Mouse (Mus musculus): ENCODE results near the gene Ephb1. TPM values are rescaled to one million over a fixed set of nuclear protein-coding genes. Genes with fewer than 3 reads are reported as not detected.

Gene Ephb1
- polyA plus RNA-seq, 1 experiment from 2014 or later = 5.1 TPM

DNA sequence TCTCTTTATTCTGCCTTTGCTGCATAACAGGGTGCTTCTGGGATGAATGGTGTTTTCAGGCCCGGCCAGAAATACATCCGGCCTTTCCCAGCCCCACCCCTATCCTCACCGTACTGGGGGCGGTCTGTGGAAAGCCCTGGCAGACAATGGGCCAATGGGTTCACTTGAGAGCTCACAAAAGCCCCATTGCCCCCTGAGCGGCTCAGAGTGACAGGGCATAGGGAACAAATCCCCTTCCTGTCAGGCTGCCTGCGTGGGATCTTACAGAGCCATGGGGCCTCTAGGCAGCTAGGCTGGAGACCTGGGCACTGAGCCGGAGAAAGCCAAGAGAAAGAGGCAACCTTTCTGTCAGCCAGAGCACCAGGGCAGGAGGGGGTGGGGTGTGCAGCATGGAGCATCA is 111.2 kb downstream of the Ephb1 start:
- 37% methylated on average over 7 of the region's 7 CpGs for WGBS
- Histone ChIP-seq H3K36me3 (ENCODE audit: control insufficient read depth, insufficient read depth, low read length) (no peaks in the 10 kb centered on the region), H3K4me3 (ENCODE audit: low read length) (no peak overlapping the region), H3K27ac (ENCODE audit: low read length) (no peak overlapping the region), H3K27me3 (replicated peaks; ENCODE audit: control insufficient read depth, insufficient read depth, low read length) (no peaks in the 10 kb centered on the region), H3K4me2 (ENCODE audit: low read depth, low read length) (no peak overlapping the region), H3K4me1 (ENCODE audit: control insufficient read depth, insufficient read depth, low read length) (no peaks in the 10 kb centered on the region), H3K9me3 (ENCODE audit: control insufficient read depth, low read length) (no peaks in the 10 kb centered on the region), H3K9ac (ENCODE audit: low read depth, low read length) (no peak overlapping the region)
- no peak for ATAC-seq

DNA sequence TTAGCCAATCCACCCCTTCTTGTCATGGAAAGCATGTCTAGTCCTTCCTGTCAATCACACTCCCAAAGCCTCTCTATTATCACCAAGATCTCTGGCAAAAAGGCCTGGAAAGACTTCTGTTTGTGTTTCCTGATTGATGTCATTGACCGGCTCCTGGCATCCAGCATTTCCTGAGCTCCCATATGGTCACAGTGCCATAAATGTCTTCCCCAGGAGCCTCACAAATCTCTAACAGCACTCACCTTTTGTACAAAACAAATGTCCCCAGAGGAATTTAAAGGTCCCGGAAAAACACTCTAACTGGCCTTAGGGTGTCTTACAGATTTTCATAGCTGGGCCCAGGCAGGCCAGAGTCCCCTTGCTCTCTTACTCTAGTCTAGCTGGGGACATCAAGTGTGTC is 112.9 kb downstream of the Ephb1 start:
- no peaks in the 10 kb centered on the region for H3K36me3 ChIP-seq (ENCODE audit: control insufficient read depth, insufficient read depth, low read length)
- no peak overlapping the region for H3K4me3 ChIP-seq (ENCODE audit: low read length)
- no peaks in the 10 kb centered on the region for H3K9me3 ChIP-seq (ENCODE audit: control insufficient read depth, low read length)
- H3K27ac ChIP-seq (ENCODE audit: low read length) = no peak overlapping the region
- no peak overlapping the region for H3K4me2 ChIP-seq (ENCODE audit: low read depth, low read length)
- H3K4me1 ChIP-seq (ENCODE audit: control insufficient read depth, insufficient read depth, low read length) = no peaks in the 10 kb centered on the region
- H3K27me3 ChIP-seq (replicated peaks; ENCODE audit: control insufficient read depth, insufficient read depth, low read length) = no peaks in the 10 kb centered on the region
- 41% methylated on average over 2 of the region's 2 CpGs for WGBS
- H3K9ac ChIP-seq (ENCODE audit: low read depth, low read length) = no peak overlapping the region
- ATAC-seq = no peak

DNA sequence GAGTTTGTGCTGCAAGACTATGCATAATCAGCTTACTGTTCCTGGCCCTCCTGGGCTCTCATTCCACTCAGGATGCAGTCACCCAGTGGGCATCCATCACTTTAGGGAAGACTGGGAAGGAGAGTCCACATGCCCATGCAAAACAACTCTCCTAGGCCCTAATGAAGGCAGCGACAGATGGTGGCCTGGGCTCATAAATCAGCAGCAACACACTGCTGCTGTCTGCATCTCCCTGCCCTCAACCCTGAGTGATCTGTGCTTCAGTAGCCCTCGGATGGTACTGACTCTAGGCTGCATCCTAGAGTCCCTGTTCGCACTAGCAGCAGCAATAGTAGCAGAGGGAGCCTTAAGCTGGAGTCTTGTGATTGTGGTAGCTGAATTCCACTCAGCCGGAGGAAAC is 114.3 kb downstream of the Ephb1 start:
- H3K27ac ChIP-seq (ENCODE audit: low read length) = no peak overlapping the region
- 54% methylated on average over 4 of the region's 4 CpGs for WGBS
- no peaks in the 10 kb centered on the region for H3K36me3 ChIP-seq (ENCODE audit: control insufficient read depth, insufficient read depth, low read length)

DNA sequence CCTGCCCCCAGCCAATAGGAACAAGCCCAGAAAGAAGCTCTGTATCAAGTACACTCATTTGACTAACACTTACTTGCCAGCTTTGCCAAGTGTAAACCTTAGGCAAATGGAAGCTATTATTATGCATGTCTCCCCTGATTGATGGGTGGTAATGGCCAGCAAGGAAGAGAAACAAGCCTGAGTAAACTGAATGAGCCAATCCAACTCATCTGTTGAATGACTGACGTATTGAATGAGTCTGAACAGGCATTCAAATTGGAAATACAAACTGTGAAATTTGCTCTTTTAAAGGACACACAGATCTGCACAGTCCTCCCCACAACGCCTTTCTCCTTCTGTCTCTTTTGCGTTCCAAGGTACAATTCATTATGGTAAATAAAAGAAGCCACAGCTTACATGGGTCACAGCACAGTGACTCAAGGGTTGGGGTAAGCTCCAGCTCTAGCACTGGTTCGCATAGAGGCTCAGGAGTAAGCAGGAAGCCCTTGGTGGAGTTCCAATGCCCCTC is 119.0 kb downstream of the Ephb1 start:
- no peak for ATAC-seq
- Histone ChIP-seq H3K4me1 (ENCODE audit: control insufficient read depth, insufficient read depth, low read length) (no peaks in the 10 kb centered on the region), H3K4me3 (ENCODE audit: low read length) (no peak overlapping the region), H3K4me2 (ENCODE audit: low read depth, low read length) (no peak overlapping the region), H3K27ac (ENCODE audit: low read length) (no peak overlapping the region), H3K36me3 (ENCODE audit: control insufficient read depth, insufficient read depth, low read length) (no peaks in the 10 kb centered on the region), H3K27me3 (replicated peaks; ENCODE audit: control insufficient read depth, insufficient read depth, low read length) (no peaks in the 10 kb centered on the region), H3K9me3 (ENCODE audit: control insufficient read depth, low read length) (no peaks in the 10 kb centered on the region), H3K9ac (ENCODE audit: low read depth, low read length) (no peak overlapping the region)
- 69% methylated on average over 4 of the region's 4 CpGs for WGBS

More for the DNA sequence above, 114.3 kb downstream of the Ephb1 start:
- Histone ChIP-seq H3K4me3 (ENCODE audit: low read length) (no peak overlapping the region), H3K27me3 (replicated peaks; ENCODE audit: control insufficient read depth, insufficient read depth, low read length) (no peaks in the 10 kb centered on the region), H3K9me3 (ENCODE audit: control insufficient read depth, low read length) (no peaks in the 10 kb centered on the region), H3K9ac (ENCODE audit: low read depth, low read length) (no peak overlapping the region), H3K4me1 (ENCODE audit: control insufficient read depth, insufficient read depth, low read length) (no peaks in the 10 kb centered on the region), H3K4me2 (ENCODE audit: low read depth, low read length) (no peak overlapping the region)
- ATAC-seq = no peak

DNA sequence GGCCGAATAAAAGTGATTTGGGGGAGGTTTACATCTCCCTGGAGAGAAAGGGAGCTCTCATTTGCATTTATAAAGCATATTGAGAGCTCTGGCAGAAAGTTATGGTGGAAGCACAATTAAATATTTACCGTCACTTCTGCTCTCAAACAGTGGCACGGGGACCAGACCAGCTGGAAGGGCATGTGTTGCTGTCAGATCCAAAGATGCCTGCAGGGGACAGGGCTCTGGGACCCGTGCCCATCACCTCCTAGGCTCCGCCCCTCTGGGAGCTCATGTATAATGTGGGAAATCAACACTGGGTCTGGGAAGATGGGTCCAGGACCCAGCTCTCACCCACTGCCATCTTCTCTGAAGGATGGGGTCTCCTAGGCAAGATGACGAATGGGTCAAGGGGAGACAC is 123.2 kb downstream of the Ephb1 start:
- Histone ChIP-seq H3K4me1 (ENCODE audit: control insufficient read depth, insufficient read depth, low read length) (no peaks in the 10 kb centered on the region), H3K27me3 (replicated peaks; ENCODE audit: control insufficient read depth, insufficient read depth, low read length) (no peaks in the 10 kb centered on the region), H3K9me3 (ENCODE audit: control insufficient read depth, low read length) (no peaks in the 10 kb centered on the region), H3K9ac (ENCODE audit: low read depth, low read length) (no peak overlapping the region), H3K4me2 (ENCODE audit: low read depth, low read length) (no peak overlapping the region), H3K4me3 (ENCODE audit: low read length) (no peak overlapping the region), H3K27ac (ENCODE audit: low read length) (no peak overlapping the region), H3K36me3 (ENCODE audit: control insufficient read depth, insufficient read depth, low read length) (no peaks in the 10 kb centered on the region)
- 61% methylated on average over 6 of the region's 6 CpGs for WGBS
- ATAC-seq = no peak

DNA sequence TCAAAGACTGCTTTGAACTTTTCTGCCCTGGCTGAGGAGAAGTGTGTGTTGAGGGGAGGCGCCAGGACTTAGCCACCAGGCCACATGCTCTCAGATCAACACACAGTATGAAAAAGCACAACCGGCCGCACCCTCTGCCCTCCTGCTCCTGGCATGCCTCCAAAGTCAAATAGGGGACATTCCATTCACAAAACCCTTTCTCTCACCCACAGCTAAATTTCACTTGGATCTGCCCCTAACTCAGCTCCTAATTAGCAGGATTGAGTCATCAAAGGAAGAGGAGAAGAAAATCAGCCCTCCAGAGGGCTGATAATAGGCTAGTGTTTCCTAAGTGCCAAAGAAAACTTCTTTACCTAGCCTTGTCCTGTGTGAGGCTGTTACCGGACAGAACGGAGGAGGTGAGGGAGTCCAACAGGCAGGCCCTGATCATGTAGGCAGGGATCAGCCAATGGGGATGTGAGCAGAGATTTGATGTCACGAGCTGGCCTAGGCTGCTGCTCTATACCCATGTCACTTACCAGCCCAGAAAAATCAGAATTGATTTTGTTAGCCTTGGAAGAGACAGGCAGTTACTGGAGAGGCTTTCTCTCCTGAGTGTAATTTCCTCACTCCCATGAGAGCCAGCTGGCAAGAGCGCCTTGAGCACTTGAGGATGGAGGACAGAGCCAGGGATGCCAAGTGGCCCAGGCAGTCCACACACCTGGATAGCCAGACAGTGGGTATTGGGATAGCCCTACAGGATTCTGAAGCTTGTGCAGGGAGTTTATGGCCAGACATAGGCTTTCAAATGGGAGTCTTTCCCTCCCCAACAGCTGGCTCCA is 137.5 kb downstream of the Ephb1 start:
- Histone ChIP-seq H3K9ac (ENCODE audit: low read depth, low read length) (no peak overlapping the region), H3K27ac (ENCODE audit: low read length) (no peak overlapping the region), H3K27me3 (replicated peaks; ENCODE audit: control insufficient read depth, insufficient read depth, low read length) (no peaks in the 10 kb centered on the region), H3K4me1 (ENCODE audit: control insufficient read depth, insufficient read depth, low read length) (no peaks in the 10 kb centered on the region), H3K9me3 (ENCODE audit: control insufficient read depth, low read length) (no peaks in the 10 kb centered on the region), H3K36me3 (ENCODE audit: control insufficient read depth, insufficient read depth, low read length) (no peaks in the 10 kb centered on the region), H3K4me3 (ENCODE audit: low read length) (no peak overlapping the region), H3K4me2 (ENCODE audit: low read depth, low read length) (no peak overlapping the region)
- no peak for ATAC-seq
- 67% methylated on average over 7 of the region's 7 CpGs for WGBS

DNA sequence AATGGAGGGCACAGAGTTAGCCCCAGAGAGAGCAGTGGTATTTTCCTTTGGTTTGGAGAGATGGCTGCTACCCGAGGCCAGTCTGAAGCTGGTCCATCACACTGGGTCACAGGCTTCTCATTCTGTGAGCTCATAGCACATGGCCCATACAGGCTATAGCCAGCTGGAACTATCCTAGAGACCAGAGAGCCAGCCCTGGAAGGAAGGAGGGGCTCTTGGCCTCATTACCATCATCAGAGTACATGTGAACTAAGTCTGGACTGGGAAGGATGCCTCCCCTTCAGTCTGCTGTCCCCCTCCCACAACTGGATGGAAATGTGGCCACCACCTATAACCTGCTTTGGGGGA is 142.5 kb downstream of the Ephb1 start:
- ATAC-seq = no peak

DNA sequence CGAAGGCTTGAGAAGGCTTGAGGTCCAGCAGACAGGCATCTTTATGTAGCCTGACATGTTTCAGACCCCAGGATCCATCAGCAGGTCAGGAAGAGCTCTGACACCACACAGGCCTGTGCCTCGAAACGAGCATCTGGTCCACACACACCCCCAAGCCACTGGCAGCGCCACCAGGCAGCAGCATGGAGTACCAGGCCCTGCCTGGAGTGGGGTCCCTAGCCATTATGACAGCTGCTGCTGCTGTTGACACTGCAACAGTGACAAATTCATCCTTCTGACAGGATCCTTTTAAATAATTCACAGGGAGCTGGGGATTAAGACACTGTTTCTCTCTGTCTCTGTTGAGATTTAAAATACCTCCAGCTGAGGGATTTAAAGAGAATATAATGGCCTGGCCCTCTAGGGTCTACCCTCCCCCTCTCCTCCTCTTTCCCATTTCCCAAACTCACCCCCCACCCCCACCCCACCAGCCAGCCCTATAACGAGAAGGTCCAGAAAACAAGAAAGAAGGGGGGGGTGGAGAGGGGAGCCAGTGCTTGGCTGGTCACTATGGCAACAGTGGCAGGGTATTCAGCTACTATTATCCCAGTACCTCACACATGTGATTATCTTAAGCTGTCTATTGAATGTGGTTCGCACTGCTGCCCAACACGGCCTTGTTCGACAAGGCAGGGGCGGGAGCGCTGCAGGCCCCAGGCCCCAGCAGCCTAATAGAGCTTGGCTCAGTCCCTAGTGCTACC is 143.0 kb downstream of the Ephb1 start:
- Histone ChIP-seq H3K4me2 (ENCODE audit: low read depth, low read length) (no peak overlapping the region), H3K4me3 (ENCODE audit: low read length) (no peak overlapping the region), H3K27me3 (replicated peaks; ENCODE audit: control insufficient read depth, insufficient read depth, low read length) (no peaks in the 10 kb centered on the region), H3K36me3 (ENCODE audit: control insufficient read depth, insufficient read depth, low read length) (no peaks in the 10 kb centered on the region), H3K27ac (ENCODE audit: low read length) (no peak overlapping the region), H3K4me1 (ENCODE audit: control insufficient read depth, insufficient read depth, low read length) (no peaks in the 10 kb centered on the region), H3K9me3 (ENCODE audit: control insufficient read depth, low read length) (no peaks in the 10 kb centered on the region), H3K9ac (ENCODE audit: low read depth, low read length) (no peak overlapping the region)
- 32% methylated on average over 10 of the region's 10 CpGs for WGBS
- ATAC-seq = no peak

More for the DNA sequence above, 142.5 kb downstream of the Ephb1 start:
- no peaks in the 10 kb centered on the region for H3K27me3 ChIP-seq (replicated peaks; ENCODE audit: control insufficient read depth, insufficient read depth, low read length)
- no peak overlapping the region for H3K4me3 ChIP-seq (ENCODE audit: low read length)
- H3K4me2 ChIP-seq (ENCODE audit: low read depth, low read length) = no peak overlapping the region
- no peak overlapping the region for H3K27ac ChIP-seq (ENCODE audit: low read length)
- no peaks in the 10 kb centered on the region for H3K36me3 ChIP-seq (ENCODE audit: control insufficient read depth, insufficient read depth, low read length)
- no peak overlapping the region for H3K9ac ChIP-seq (ENCODE audit: low read depth, low read length)
- no peaks in the 10 kb centered on the region for H3K4me1 ChIP-seq (ENCODE audit: control insufficient read depth, insufficient read depth, low read length)
- 32% methylated on average over 1 of the region's 1 CpGs for WGBS
- H3K9me3 ChIP-seq (ENCODE audit: control insufficient read depth, low read length) = no peaks in the 10 kb centered on the region

DNA sequence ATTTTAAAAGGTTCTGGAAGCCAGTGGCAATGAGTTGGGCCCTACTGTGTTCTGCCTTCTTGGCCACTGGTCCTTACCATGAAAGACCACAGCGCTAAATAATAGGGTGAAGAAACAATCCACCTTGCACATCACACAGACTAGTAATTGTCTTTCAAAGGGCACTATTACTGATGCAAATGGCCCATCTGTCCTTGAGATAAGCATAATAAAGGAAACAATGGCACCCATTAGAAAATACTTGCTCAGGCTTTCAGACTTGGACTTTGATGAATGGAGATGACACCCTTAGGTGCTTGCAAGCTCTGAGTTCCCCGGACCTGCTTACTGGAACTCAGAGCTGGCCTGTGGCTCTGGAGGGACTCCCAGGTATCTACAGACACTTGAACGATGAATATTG is 149.0 kb downstream of the Ephb1 start:
- Histone ChIP-seq H3K36me3 (ENCODE audit: control insufficient read depth, insufficient read depth, low read length) (no peaks in the 10 kb centered on the region), H3K27ac (ENCODE audit: low read length) (no peak overlapping the region), H3K27me3 (replicated peaks; ENCODE audit: control insufficient read depth, insufficient read depth, low read length) (no peaks in the 10 kb centered on the region), H3K9ac (ENCODE audit: low read depth, low read length) (no peak overlapping the region), H3K4me1 (ENCODE audit: control insufficient read depth, insufficient read depth, low read length) (no peaks in the 10 kb centered on the region), H3K4me2 (ENCODE audit: low read depth, low read length) (no peak overlapping the region), H3K9me3 (ENCODE audit: control insufficient read depth, low read length) (no peaks in the 10 kb centered on the region), H3K4me3 (ENCODE audit: low read length) (no peak overlapping the region)
- WGBS = 57% methylated on average over 3 of the region's 3 CpGs
- ATAC-seq = no peak

Measured in intestine, embryonic 16.5 days (tissue).